Mouse (Mus musculus): ENCODE results near the gene Ncbp1. TPM values are rescaled to one million over a fixed set of nuclear protein-coding genes. Genes with fewer than 3 reads are reported as not detected.
A peak's percentile ranks its signal among the peaks of the same experiment; 100 is the strongest.

Gene Ncbp1
- total and polyA plus RNA-seq, 3 experiments: 14.9 to 21.0 (median 19.1) TPM

GRCm38 (mm10) chr4:46198064-46198463 lies 59.7 kb downstream of the Ncbp1 start:
- no peaks in the 10 kb centered on the region for H3K79me2 ChIP-seq (replicated peaks; ENCODE audit: control insufficient read depth, insufficient read depth, low read length)
- intact Hi-C loops (cut with DNase I): loop anchor here (5.0 kb wide), 2 partner anchors 189 to 254 kb away; partner anchors contain the start of genes Anp32b and Trmo
- no peak for DNase-seq
- TF ChIP-seq EP300 (IDR thresholded peaks at IDR 0.05; ENCODE audit: insufficient read depth, low read depth, low read length) (no peak), CTCF (IDR thresholded peaks at IDR 0.05) (no peak), POLR2A (IDR thresholded peaks at IDR 0.05; ENCODE audit: insufficient read depth, low read depth, low read length) (no peak)
- peaks cover 5% of the 10 kb centered on the region for H3K4me1 ChIP-seq (ENCODE audit: control insufficient read depth, insufficient read depth, low read length)
- no peak overlapping the region for H3K27ac ChIP-seq
- peaks cover 2% of the 10 kb centered on the region for H3K27me3 ChIP-seq (ENCODE audit: control insufficient read depth, insufficient read depth, low read length)
- 64% methylated on average over 5 of the region's 5 CpGs for WGBS
- no peak overlapping the region for H3K4me3 ChIP-seq
- H3K9ac ChIP-seq (ENCODE audit: low read depth, low read length): no peak overlapping the region
- H3K36me3 ChIP-seq (ENCODE audit: control insufficient read depth, insufficient read depth, low read length): no peaks in the 10 kb centered on the region

GRCm38 (mm10) chr4:46201834-46202561 lies 63.6 kb downstream of the Ncbp1 start:
- peaks cover 2% of the 10 kb centered on the region for H3K27me3 ChIP-seq (ENCODE audit: control insufficient read depth, insufficient read depth, low read length)
- H3K27ac ChIP-seq: no peak overlapping the region
- H3K4me1 ChIP-seq (ENCODE audit: control insufficient read depth, insufficient read depth, low read length): no peaks in the 10 kb centered on the region; the same call in 1 of the 2 replicates
- H3K36me3 ChIP-seq (ENCODE audit: control insufficient read depth, insufficient read depth, low read length): no peaks in the 10 kb centered on the region
- H3K4me3 ChIP-seq: no peak overlapping the region; the same call in 1 of the 2 replicates
- 7% methylated on average over 7 of the region's 7 CpGs for WGBS
- TF ChIP-seq CTCF (IDR thresholded peaks at IDR 0.05) (peak; percentile 93), EP300 (IDR thresholded peaks at IDR 0.05; ENCODE audit: insufficient read depth, low read depth, low read length) (0 out of 2 replicates have a peak, but pooled peaks have one; percentile 50), POLR2A (IDR thresholded peaks at IDR 0.05; ENCODE audit: insufficient read depth, low read depth, low read length) (no peak)
- H3K79me2 ChIP-seq (replicated peaks; ENCODE audit: control insufficient read depth, insufficient read depth, low read length): no peaks in the 10 kb centered on the region
- peak overlapping the region; percentile 25 for H3K9ac ChIP-seq (ENCODE audit: low read depth, low read length)
- intact Hi-C loops (cut with DNase I): loop anchor here (5.0 kb wide), 3 partner anchors 105 to 295 kb away; no protein-coding TSS in a partner anchor
- peak; percentile 54 to 60 for DNase-seq

- H3K4me3 ChIP-seq: no peak overlapping the region; the same call in 1 of the 2 replicates
- intact Hi-C loops (cut with DNase I): loop anchor here (5.0 kb wide), 3 partner anchors 105 to 295 kb away; no protein-coding TSS in a partner anchor
- H3K27ac ChIP-seq: no peak overlapping the region
- peak in 1 of 2 experiments; percentile 10 for DNase-seq
- no peaks in the 10 kb centered on the region for H3K79me2 ChIP-seq (replicated peaks; ENCODE audit: control insufficient read depth, insufficient read depth, low read length)
- no peaks in the 10 kb centered on the region for H3K36me3 ChIP-seq (ENCODE audit: control insufficient read depth, insufficient read depth, low read length)
- H3K9ac ChIP-seq (ENCODE audit: low read depth, low read length): peak overlapping the region; percentile 25
- no peaks in the 10 kb centered on the region; the same call in 1 of the 2 replicates for H3K4me1 ChIP-seq (ENCODE audit: control insufficient read depth, insufficient read depth, low read length)
- TF ChIP-seq EP300 (IDR thresholded peaks at IDR 0.05; ENCODE audit: insufficient read depth, low read depth, low read length) (no peak), CTCF (IDR thresholded peaks at IDR 0.05) (no peak), POLR2A (IDR thresholded peaks at IDR 0.05; ENCODE audit: insufficient read depth, low read depth, low read length) (no peak)
- peaks cover 2% of the 10 kb centered on the region for H3K27me3 ChIP-seq (ENCODE audit: control insufficient read depth, insufficient read depth, low read length)
- whole genome bisulfite sequencing: 15% methylated on average over 23 of the region's 23 CpGs
Measured at GRCm38 (mm10) chr4:46202562-46203126, 64.2 kb downstream of the Ncbp1 start.

- intact Hi-C loops (cut with DNase I): no loop called here
- Histone ChIP-seq H3K27me3 (ENCODE audit: control insufficient read depth, insufficient read depth, low read length) (no peaks in the 10 kb centered on the region), H3K4me1 (ENCODE audit: control insufficient read depth, insufficient read depth, low read length) (no peaks in the 10 kb centered on the region), H3K9ac (ENCODE audit: low read depth, low read length) (no peak overlapping the region), H3K27ac (no peak overlapping the region), H3K79me2 (replicated peaks; ENCODE audit: control insufficient read depth, insufficient read depth, low read length) (no peaks in the 10 kb centered on the region), H3K36me3 (ENCODE audit: control insufficient read depth, insufficient read depth, low read length) (no peaks in the 10 kb centered on the region), H3K4me3 (no peak overlapping the region)
- TF ChIP-seq POLR2A (IDR thresholded peaks at IDR 0.05; ENCODE audit: insufficient read depth, low read depth, low read length) (no peak), CTCF (IDR thresholded peaks at IDR 0.05) (no peak), EP300 (IDR thresholded peaks at IDR 0.05; ENCODE audit: insufficient read depth, low read depth, low read length) (no peak)
- DNase-seq: no peak
- WGBS: 71% methylated on average over 3 of the region's 3 CpGs
Measured at GRCm38 (mm10) chr4:46221090-46221489, 82.7 kb downstream of the Ncbp1 start.

Other genes with a start within 250 kb of the Ncbp1 start
- gene Ccdc180, start 248.3 kb upstream of the Ncbp1 start, total RNA-seq (2021): not detected
- 0.20 TPM in 1 of 2 replicates, not detected in the other for gene Ccdc180, start 248.3 kb upstream of the Ncbp1 start, polyA plus RNA-seq (2012; rRNA removed)
- gene Tdrd7, start 173.3 kb upstream of the Ncbp1 start, total RNA-seq (2021): 10 to 100 TPM; 11.2 to 12.6 TPM
- 6.2 and 11.4 TPM in 2 replicates for gene Tdrd7, start 173.3 kb upstream of the Ncbp1 start, polyA plus RNA-seq (2012; rRNA removed)
- gene Tmod1, start 99.7 kb upstream of the Ncbp1 start, total RNA-seq (2021): 100 to 1,000 TPM; 250 to 264 TPM
- 142 and 220 TPM in 2 replicates for gene Tmod1, start 99.7 kb upstream of the Ncbp1 start, polyA plus RNA-seq (2012; rRNA removed)
- 10 to 100 TPM; 13.4 to 14.9 TPM for gene Tstd2, start 81 bp downstream of the Ncbp1 start, total RNA-seq (2021)
- 9.2 and 12.2 TPM in 2 replicates for gene Tstd2, start 81 bp downstream of the Ncbp1 start, polyA plus RNA-seq (2012; rRNA removed)
- gene Xpa, start 57.7 kb downstream of the Ncbp1 start, total RNA-seq (2021): 1 to 10 TPM; 5.2 to 7.2 TPM
- 5.8 and 7.9 TPM in 2 replicates for gene Xpa, start 57.7 kb downstream of the Ncbp1 start, polyA plus RNA-seq (2012; rRNA removed)
- gene Foxe1, start 205.0 kb downstream of the Ncbp1 start, total RNA-seq (2021): not detected
- gene Foxe1, start 205.0 kb downstream of the Ncbp1 start, polyA plus RNA-seq (2012; rRNA removed): not detected in 2 replicates

Data from heart, adult 2 months (tissue).